16 mouse cellular contexts compared by ENCODE assay signal in the genomic region with DNA sequence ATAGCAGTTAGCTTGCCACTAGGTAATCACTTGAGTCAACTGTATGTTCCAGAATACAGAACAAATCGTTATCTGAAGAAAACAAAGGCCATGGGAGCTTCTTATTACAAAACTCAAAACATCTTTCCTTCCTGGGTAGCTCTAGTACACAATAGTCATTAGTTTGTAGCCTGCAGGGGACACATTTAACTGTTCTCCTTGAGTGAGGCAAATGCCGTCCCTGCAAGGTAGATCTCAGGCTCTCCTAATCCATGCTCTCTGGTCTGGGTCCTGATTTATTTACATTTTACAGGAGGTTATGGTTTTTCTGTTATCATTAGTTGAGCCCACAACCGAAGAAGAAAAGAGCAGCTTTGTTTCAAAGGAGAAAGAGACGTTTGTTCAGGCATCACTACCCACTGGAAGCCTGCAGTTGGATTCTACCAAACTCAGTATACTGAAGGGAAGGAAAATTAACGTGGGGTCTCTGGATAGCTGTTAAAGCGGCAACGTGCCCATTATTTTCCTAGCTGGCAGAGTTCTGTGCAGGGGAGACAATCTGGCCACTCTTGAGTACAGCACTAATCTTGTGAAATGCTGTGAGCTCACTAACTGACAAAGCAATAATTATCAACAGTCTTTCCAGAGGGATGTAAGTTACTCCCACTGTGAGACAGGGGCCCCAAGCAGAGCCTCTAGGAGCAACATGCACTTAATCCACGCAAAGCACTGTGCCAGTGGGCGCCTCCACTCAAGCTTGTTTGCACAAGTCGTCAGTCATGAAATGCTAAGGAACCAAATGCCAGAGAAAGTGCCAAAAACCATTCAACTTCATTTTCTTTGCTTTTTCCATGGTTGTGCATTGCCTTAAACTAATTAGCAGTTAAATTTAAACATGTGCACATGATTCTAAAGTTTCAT.
DNase-seq lines count a peak whose midpoint lies in the region; ATAC-seq and TF ChIP-seq lines count a peak whose summit lies in the region.
"Had no signal": no experiment of that assay in that cellular context is flagged by ENCODE, and none has a peak within 500 bp of the region (broad histone marks: within the 10 kb centered on the region; RNA-seq: fewer than 3 reads in every experiment).

No protein-coding gene starts in this region.

- TF ChIP-seq POLR2A in limb, embryonic 14.5 days (IDR thresholded peaks at IDR 0.05; ENCODE audit: borderline replicate concordance, extremely low read depth, insufficient read depth, insufficient read length), result no peak

- H3K9ac ChIP-seq in embryonic facial prominence, embryonic 13.5 days, result 0 out of 2 replicates have a peak overlapping the region, but pooled peaks have one; percentile 27
- H3K9ac ChIP-seq in forebrain, embryonic 13.5 days, result no peak overlapping the region
- no peak overlapping the region for H3K9ac ChIP-seq in limb, embryonic 14.5 days (ENCODE audit: low read depth, low read length, severe bottlenecking)
- H3K9ac ChIP-seq: heart, embryonic 15.5 days; midbrain, embryonic 12.5 days had no signal

- H3K4me1 ChIP-seq in embryonic facial prominence, embryonic 13.5 days, result peaks cover 15% of the 10 kb centered on the region
- peaks cover 14% of the 10 kb centered on the region for H3K4me1 ChIP-seq in forebrain, embryonic 13.5 days
- H3K4me1 ChIP-seq in limb, embryonic 14.5 days (ENCODE audit: control insufficient read depth, insufficient read depth, low read length), result peaks cover 16% of the 10 kb centered on the region; the same call in 1 of the 2 replicates
- H3K4me1 ChIP-seq: heart, embryonic 15.5 days; midbrain, embryonic 12.5 days had no signal

- WGBS in embryonic facial prominence, embryonic 13.5 days, result 42% methylated on average over 10 of the region's 10 CpGs
- WGBS in forebrain, embryonic 13.5 days, result 27% methylated on average over 10 of the region's 10 CpGs
- 25% methylated on average over 10 of the region's 10 CpGs for WGBS in limb, embryonic 14.5 days

- DNase-seq in left cerebral cortex, postnatal 4 days, result peak; percentile 10
- no peak for DNase-seq in left cerebral cortex, adult 8-10 months (ENCODE audit: low spot score in 2 of 2)
- peak; percentile 39 for DNase-seq in limb, embryonic 14.5 days (ENCODE audit: low spot score)
- DNase-seq in thymus, postnatal 14 days, result no peak
- no peak for DNase-seq in heart, postnatal 14 days
- DNase-seq: adrenal gland, postnatal 14 days; cerebellum, adult 8-10 months; gastrocnemius, postnatal 25 days; kidney, adult 18-20 months; liver; lung, postnatal 10 days had no signal

- H3K9me3 ChIP-seq in embryonic facial prominence, embryonic 13.5 days, result no peaks in the 10 kb centered on the region
- no peaks in the 10 kb centered on the region for H3K9me3 ChIP-seq in forebrain, embryonic 13.5 days (replicated peaks)
- H3K9me3 ChIP-seq in limb, embryonic 14.5 days (ENCODE audit: control insufficient read depth, low read length), result no peaks in the 10 kb centered on the region
- H3K9me3 ChIP-seq: heart, embryonic 15.5 days; midbrain, embryonic 12.5 days had no signal

- H3K4me3 ChIP-seq in embryonic facial prominence, embryonic 13.5 days, result no peak overlapping the region
- no peak overlapping the region for H3K4me3 ChIP-seq in forebrain, embryonic 13.5 days
- no peak overlapping the region for H3K4me3 ChIP-seq in limb, embryonic 14.5 days (replicated peaks; ENCODE audit: low read length)
- H3K4me3 ChIP-seq: heart, embryonic 15.5 days; midbrain, embryonic 12.5 days had no signal

- H3K27ac ChIP-seq in embryonic facial prominence, embryonic 13.5 days, result peak overlapping the region; percentile 69
- H3K27ac ChIP-seq in forebrain, embryonic 13.5 days, result peak overlapping the region; percentile 28; the same call in 1 of the 2 replicates
- peak overlapping the region; percentile 56 for H3K27ac ChIP-seq in limb, embryonic 14.5 days (replicated peaks; ENCODE audit: low read depth, low read length)
- H3K27ac ChIP-seq: heart, embryonic 15.5 days; midbrain, embryonic 12.5 days had no signal

- peak; percentile 56; the same call in 1 of the 2 replicates for ATAC-seq in embryonic facial prominence, embryonic 13.5 days (ENCODE audit: insufficient number of reproducible peaks, insufficient read depth, low FRiP score, low TSS enrichment, low read depth)
- peak; percentile 94 for ATAC-seq in forebrain, embryonic 13.5 days
- peak; percentile 32; the same call in 1 of the 2 replicates for ATAC-seq in limb, embryonic 14.5 days (ENCODE audit: low FRiP score, low read depth)

- intact Hi-C loops in left cerebral cortex, postnatal 4 days (cut with DNase I), result loop anchor here (5.0 kb wide), 1 partner anchor 1218 kb away; no protein-coding TSS in a partner anchor
- intact Hi-C loops in heart, postnatal 14 days (cut with DNase I), result loop anchor here (2.0 to 10.0 kb wide), 3 partner anchors 846 to 1218 kb away; no protein-coding TSS in a partner anchor

- H3K4me2 ChIP-seq in embryonic facial prominence, embryonic 13.5 days, result no peak overlapping the region
- H3K4me2 ChIP-seq in forebrain, embryonic 13.5 days, result no peak overlapping the region
- H3K4me2 ChIP-seq in limb, embryonic 14.5 days (replicated peaks; ENCODE audit: low read depth, low read length, severe bottlenecking), result no peak overlapping the region
- H3K4me2 ChIP-seq: heart, embryonic 15.5 days; midbrain, embryonic 12.5 days had no signal

- H3K36me3 ChIP-seq in embryonic facial prominence, embryonic 13.5 days, result peaks cover 35% of the 10 kb centered on the region
- H3K36me3 ChIP-seq in forebrain, embryonic 13.5 days (ENCODE audit: poor library complexity, severe bottlenecking), result peaks cover 24% of the 10 kb centered on the region
- peaks cover 53% of the 10 kb centered on the region for H3K36me3 ChIP-seq in limb, embryonic 14.5 days (ENCODE audit: control insufficient read depth, insufficient read depth, low read length)
- H3K36me3 ChIP-seq: midbrain, embryonic 12.5 days had no signal

- no peaks in the 10 kb centered on the region for H3K27me3 ChIP-seq in embryonic facial prominence, embryonic 13.5 days
- H3K27me3 ChIP-seq in forebrain, embryonic 13.5 days, result no peaks in the 10 kb centered on the region
- H3K27me3 ChIP-seq in limb, embryonic 14.5 days (ENCODE audit: control insufficient read depth, insufficient read depth, low read length), result no peaks in the 10 kb centered on the region
- H3K27me3 ChIP-seq: CH12.LX; heart, embryonic 15.5 days; midbrain, embryonic 12.5 days had no signal

Comparison
In these comparisons a context has a peak if more than half of its experiments do, and no peak if none do; other contexts are left out.
1. DNase-seq: peak in left cerebral cortex, postnatal 4 days (single experiment) and limb, embryonic 14.5 days (single experiment); none in left cerebral cortex, adult 8-10 months (0 of 2), thymus, postnatal 14 days (single experiment) and heart, postnatal 14 days (0 of 2).
2. ATAC-seq: peak in every context shown above with its lines; median percentile 94 in forebrain, embryonic 13.5 days; 56 in embryonic facial prominence, embryonic 13.5 days; 32 in limb, embryonic 14.5 days.
3. Peak in every context shown above with its lines, with median percentiles within 50 percentile points of each other: H3K27ac ChIP-seq.